Mouse (Mus musculus): ENCODE measurements at regions not wholly inside any gene's neighbourhood (a gene's known extent, or its start where the extent isn't known, plus 50 kb on each side); places are given as distances from the start of the nearest gene placed in this dataset.

DNA sequence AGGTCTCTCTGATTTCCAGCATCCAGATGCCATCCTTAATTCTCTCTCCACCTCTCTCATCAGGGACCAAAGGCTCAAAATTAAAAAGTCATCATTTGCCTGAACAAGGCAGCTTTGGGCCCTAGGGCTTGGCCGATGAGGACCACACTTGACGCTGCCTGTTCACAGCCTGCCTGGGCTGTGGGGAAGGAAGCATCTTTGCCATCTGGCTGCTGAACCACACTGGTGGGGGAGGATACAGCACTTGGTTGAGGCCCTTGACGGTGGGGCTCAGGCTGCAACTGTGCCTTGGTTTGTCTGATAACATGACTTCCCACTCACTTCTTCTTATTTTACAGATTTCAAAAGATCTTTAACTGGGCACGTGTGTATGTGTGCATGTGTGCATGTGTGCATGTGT lies 161.5 kb upstream of the N4bp1 start:
- H3K4me2 ChIP-seq (replicated peaks): no peak overlapping the region
- WGBS: 79% methylated on average over 4 of the region's 4 CpGs
- H3K36me3 ChIP-seq: no peaks in the 10 kb centered on the region
- no peak overlapping the region for H3K4me3 ChIP-seq
- 0 out of 2 replicates have a peak, but pooled peaks cover 2% of the 10 kb centered on the region for H3K9me3 ChIP-seq
- no peak overlapping the region for H3K9ac ChIP-seq (replicated peaks)
- ATAC-seq (ENCODE audit: low FRiP score, low read depth): no peak
- no peaks in the 10 kb centered on the region for H3K4me1 ChIP-seq
- H3K27me3 ChIP-seq: 0 out of 2 replicates have a peak, but pooled peaks cover 4% of the 10 kb centered on the region
- no peak overlapping the region for H3K27ac ChIP-seq (replicated peaks)

DNA sequence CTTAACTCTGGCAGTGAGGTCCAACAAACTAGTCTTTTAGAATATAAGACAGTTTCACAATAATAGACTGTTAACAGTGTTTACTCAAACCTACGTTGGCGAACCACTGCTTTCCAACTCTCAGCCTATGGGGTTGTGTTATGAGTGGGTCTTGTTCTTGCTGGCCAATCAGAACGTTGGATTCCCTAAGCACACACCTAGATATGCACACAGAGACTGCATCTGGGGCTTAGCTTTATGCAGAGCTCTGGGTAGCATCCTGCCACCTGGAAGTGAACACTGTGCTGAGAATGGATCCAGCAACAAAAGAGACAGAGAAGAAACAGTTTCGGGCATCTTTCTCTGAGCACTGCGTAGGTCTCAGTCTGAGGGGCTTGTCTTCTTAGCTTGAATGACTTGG lies 158.0 kb upstream of the N4bp1 start:
- no peak overlapping the region for H3K4me2 ChIP-seq (replicated peaks)
- no peak overlapping the region for H3K9ac ChIP-seq (replicated peaks)
- no peaks in the 10 kb centered on the region for H3K9me3 ChIP-seq
- ATAC-seq (ENCODE audit: low FRiP score, low read depth): no peak
- WGBS: 85% methylated on average over 5 of the region's 5 CpGs
- peaks cover 6% of the 10 kb centered on the region for H3K4me1 ChIP-seq
- peaks cover 17% of the 10 kb centered on the region for H3K27me3 ChIP-seq
- H3K36me3 ChIP-seq: no peaks in the 10 kb centered on the region
- no peak overlapping the region for H3K4me3 ChIP-seq
- no peak overlapping the region for H3K27ac ChIP-seq (replicated peaks)

DNA sequence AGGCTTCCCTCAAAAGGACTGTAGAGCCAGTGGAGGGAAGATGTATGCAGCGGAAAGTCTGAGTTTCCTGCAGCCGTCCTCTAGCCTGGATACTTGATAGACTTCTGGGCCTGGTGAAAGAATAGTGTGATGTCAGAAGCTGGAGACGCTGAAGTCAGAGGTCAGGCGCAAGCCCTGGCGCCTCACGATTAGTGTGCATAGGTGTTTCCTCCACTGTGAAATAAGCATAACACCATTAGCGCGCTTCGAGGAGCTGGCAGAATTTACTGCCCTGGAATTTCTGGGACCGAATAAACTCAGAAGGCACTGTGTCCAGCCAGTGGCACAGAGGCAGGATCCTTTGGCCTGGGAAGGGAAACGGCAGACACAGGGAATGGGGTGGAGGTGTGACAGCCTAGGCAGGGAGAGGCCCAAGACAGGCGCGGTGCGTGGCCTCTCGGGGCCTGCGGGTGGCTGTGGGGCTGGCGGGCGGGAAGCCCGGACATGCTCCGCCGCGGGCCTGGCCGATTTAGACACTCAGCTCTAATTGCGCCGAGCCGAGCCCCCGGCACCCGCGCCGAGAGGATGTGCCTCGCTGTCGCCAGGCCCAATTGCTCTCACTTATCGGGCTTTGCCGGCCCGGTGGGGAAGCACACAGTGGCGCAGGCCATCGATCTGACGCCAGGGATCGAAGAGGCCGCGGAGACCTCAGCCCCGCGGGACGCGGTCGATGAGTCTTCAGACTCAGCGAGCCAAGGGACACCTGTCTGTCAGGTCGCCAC lies 152.7 kb upstream of the N4bp1 start:
- Histone ChIP-seq H3K27ac (replicated peaks) (no peak overlapping the region), H3K36me3 (no peaks in the 10 kb centered on the region), H3K4me2 (replicated peaks) (peak overlapping the region; percentile 91), H3K9ac (replicated peaks) (peak overlapping the region; percentile 54), H3K4me3 (peak overlapping the region; percentile 44), H3K9me3 (no peaks in the 10 kb centered on the region), H3K27me3 (peaks cover 21% of the 10 kb centered on the region), H3K4me1 (peaks cover 13% of the 10 kb centered on the region)
- WGBS: 4% methylated on average over 48 of the region's 48 CpGs
- ATAC-seq (ENCODE audit: low FRiP score, low read depth): peak; percentile 71

DNA sequence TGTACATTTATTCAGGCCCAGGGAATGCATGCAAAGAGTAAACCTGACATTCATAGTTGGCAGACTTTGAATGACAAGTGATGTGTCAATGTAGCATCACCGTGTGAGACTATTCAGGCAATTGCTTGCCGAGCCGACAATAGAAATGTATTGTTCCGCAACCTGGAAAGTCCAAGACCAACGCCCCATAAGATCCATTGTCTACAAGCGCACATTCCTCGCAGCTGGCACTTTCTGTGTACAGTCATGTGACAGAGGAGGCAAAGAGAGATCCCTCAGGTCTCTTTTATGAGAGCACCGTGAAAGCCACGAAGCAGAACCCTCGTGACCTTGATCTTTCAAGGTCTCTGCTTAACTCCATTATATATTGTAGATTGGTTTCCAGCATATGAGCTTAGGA lies 150.9 kb upstream of the N4bp1 start:
- no peak for ATAC-seq (ENCODE audit: low FRiP score, low read depth)
- H3K27me3 ChIP-seq: peaks cover 21% of the 10 kb centered on the region
- no peak overlapping the region for H3K4me3 ChIP-seq
- no peak overlapping the region for H3K27ac ChIP-seq (replicated peaks)
- no peak overlapping the region for H3K4me2 ChIP-seq (replicated peaks)
- no peaks in the 10 kb centered on the region for H3K9me3 ChIP-seq
- no peaks in the 10 kb centered on the region for H3K36me3 ChIP-seq
- WGBS: 76% methylated on average over 10 of the region's 10 CpGs
- peaks cover 13% of the 10 kb centered on the region for H3K4me1 ChIP-seq
- H3K9ac ChIP-seq (replicated peaks): no peak overlapping the region

DNA sequence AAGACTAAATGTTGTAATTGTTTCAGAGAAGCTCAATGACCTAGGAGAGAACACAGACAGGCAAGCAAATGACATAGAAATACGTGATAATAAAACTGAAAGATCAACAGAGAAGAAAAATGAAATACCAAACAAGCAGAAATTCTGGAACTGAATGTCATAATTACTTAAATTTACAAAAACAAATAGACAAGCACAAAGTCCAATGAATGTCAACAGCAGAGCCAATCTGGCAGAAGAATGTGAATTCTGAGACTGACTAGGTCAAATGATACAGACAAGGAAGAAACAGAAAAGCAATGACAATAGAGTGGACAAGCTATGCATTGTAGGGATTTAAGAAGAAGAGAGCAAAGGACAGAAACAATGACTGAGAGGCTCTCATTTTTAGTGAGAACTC lies 143.1 kb upstream of the N4bp1 start:
- Histone ChIP-seq H3K27ac (replicated peaks) (no peak overlapping the region), H3K9ac (replicated peaks) (no peak overlapping the region), H3K36me3 (no peaks in the 10 kb centered on the region), H3K4me2 (replicated peaks) (no peak overlapping the region), H3K9me3 (no peaks in the 10 kb centered on the region), H3K4me3 (no peak overlapping the region), H3K27me3 (no peaks in the 10 kb centered on the region), H3K4me1 (no peaks in the 10 kb centered on the region)
- whole genome bisulfite sequencing: 82% methylated on average over 1 of the region's 1 CpGs
- ATAC-seq (ENCODE audit: low FRiP score, low read depth): no peak

DNA sequence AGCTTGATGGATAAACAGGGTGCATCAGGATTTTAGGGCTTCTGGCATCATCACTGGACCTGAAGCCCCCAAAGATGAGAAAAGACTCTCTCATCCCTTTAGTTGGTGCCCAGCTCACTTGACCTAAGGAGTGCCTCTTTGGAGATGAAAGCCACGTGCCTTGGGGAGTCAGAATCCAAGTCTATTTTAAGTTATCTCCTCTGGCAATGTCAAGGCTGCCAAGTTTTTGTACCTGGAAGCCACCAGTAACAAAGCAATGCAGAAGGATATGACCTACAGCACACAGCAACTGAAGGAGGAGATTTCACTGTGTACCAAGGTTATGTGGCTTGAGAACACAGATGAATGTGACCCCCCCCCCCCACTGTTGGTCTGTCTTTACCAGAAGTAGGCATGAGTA lies 140.9 kb upstream of the N4bp1 start:
- H3K4me2 ChIP-seq (replicated peaks): no peak overlapping the region
- no peaks in the 10 kb centered on the region for H3K9me3 ChIP-seq
- H3K27ac ChIP-seq (replicated peaks): no peak overlapping the region
- WGBS: 56% methylated on average over 1 of the region's 1 CpGs
- no peak for ATAC-seq (ENCODE audit: low FRiP score, low read depth)
- H3K4me3 ChIP-seq: no peak overlapping the region
- H3K9ac ChIP-seq (replicated peaks): no peak overlapping the region
- no peaks in the 10 kb centered on the region for H3K4me1 ChIP-seq
- H3K27me3 ChIP-seq: no peaks in the 10 kb centered on the region
- no peaks in the 10 kb centered on the region for H3K36me3 ChIP-seq

DNA sequence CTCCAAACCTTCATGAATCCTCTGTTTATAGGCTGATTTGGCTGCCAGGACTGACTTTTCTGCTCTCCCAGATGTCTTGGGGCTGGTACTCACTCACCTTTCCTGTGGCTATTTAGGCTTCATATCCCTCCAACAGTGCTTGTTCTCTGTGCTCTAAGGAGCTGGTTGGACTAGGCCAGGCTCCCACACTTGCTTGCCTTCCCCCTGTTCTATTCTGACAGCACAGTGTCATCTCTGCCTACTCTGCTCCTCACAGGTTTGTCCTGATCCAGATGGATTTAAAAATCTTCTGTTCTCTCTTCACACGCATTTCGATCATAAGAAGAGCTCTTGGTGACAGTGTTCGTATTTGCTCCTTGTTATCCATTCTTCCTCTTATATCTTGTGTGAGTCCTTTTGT lies 134.7 kb upstream of the N4bp1 start:
- no peak overlapping the region for H3K9ac ChIP-seq (replicated peaks)
- H3K27ac ChIP-seq (replicated peaks): no peak overlapping the region
- 98% methylated on average over 3 of the region's 3 CpGs for WGBS
- H3K27me3 ChIP-seq: no peaks in the 10 kb centered on the region
- no peaks in the 10 kb centered on the region for H3K36me3 ChIP-seq
- H3K4me2 ChIP-seq (replicated peaks): no peak overlapping the region
- H3K4me3 ChIP-seq: no peak overlapping the region
- no peaks in the 10 kb centered on the region for H3K4me1 ChIP-seq
- no peaks in the 10 kb centered on the region for H3K9me3 ChIP-seq
- no peak for ATAC-seq (ENCODE audit: low FRiP score, low read depth)

DNA sequence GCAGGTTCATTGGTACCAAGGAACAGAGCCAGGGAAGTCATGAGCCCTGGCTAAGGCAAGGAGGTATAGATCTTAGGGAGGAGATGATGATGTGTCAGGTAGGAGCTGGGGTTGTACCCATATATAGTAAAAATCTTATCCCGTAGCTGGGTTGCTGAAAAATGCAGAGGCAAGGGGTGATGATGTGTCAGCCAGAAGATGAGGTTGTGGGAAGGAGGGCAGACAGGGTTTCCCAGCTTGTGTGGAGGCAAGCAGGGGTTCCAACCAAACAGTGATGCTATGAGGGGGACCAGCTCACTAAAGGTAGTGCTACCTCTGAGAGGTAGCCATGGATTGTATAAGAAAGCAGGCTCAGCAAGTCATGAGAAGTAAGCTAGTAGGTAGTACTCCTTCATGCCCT lies 90.5 kb upstream of the N4bp1 start:
- H3K4me2 ChIP-seq (replicated peaks): no peak overlapping the region
- H3K9me3 ChIP-seq: no peaks in the 10 kb centered on the region
- no peaks in the 10 kb centered on the region for H3K36me3 ChIP-seq
- no peak overlapping the region for H3K27ac ChIP-seq (replicated peaks)
- H3K4me3 ChIP-seq: no peak overlapping the region
- H3K27me3 ChIP-seq: no peaks in the 10 kb centered on the region
- ATAC-seq (ENCODE audit: low FRiP score, low read depth): no peak
- H3K4me1 ChIP-seq: no peaks in the 10 kb centered on the region
- WGBS: 91% methylated on average over 1 of the region's 1 CpGs
- no peak overlapping the region for H3K9ac ChIP-seq (replicated peaks)

DNA sequence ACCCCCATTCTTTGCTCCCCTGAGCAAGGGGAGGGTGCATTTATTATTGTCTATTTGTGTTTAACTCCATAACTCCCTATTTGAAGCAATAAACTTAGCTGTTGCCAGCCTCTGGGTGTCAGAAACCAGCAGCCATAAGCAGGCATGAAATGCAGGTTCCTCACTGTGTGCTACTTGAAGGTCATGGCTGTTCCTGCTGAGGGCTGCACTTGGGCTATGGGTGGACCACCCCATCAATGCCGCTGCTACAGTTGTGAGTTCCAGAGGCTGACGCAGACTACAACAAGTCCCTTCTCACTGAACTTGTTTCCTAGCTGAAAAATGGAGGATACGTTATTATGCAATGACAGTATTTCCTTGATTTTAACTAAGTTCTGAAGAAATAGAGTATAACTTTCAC lies 86.7 kb upstream of the N4bp1 start:
- Histone ChIP-seq H3K9ac (replicated peaks) (no peak overlapping the region), H3K36me3 (no peaks in the 10 kb centered on the region), H3K27ac (replicated peaks) (no peak overlapping the region), H3K9me3 (0 out of 2 replicates have a peak, but pooled peaks cover 3% of the 10 kb centered on the region), H3K4me3 (no peak overlapping the region), H3K4me1 (peaks cover 7% of the 10 kb centered on the region; the same call in 1 of the 2 replicates), H3K27me3 (no peaks in the 10 kb centered on the region), H3K4me2 (replicated peaks) (no peak overlapping the region)
- WGBS: 94% methylated on average over 3 of the region's 3 CpGs
- ATAC-seq (ENCODE audit: low FRiP score, low read depth): no peak

DNA sequence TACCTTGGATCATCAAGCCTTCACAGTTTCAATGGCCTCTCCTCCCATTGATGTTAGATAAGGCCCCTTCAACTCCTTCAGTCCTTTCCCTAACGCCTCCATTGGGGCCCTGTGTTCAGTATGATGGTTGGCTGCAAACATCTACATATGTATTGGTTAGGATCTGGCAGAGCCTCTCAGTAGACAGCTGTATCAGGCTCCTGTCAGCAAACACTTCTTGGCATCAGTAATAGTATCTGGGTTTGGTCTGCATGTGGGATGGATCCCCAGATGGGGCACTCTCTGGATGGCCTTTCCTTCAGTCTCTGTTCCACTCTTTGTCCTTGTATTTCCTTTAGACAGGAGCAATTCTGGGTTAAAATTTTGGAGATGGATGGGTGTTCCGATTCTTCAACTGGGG lies 84.0 kb upstream of the N4bp1 start:
- H3K9me3 ChIP-seq: 0 out of 2 replicates have a peak, but pooled peaks cover 3% of the 10 kb centered on the region
- H3K4me2 ChIP-seq (replicated peaks): no peak overlapping the region
- H3K27me3 ChIP-seq: no peaks in the 10 kb centered on the region
- H3K4me3 ChIP-seq: no peak overlapping the region
- H3K36me3 ChIP-seq: no peaks in the 10 kb centered on the region
- no peak for ATAC-seq (ENCODE audit: low FRiP score, low read depth)
- no peak overlapping the region for H3K9ac ChIP-seq (replicated peaks)
- H3K4me1 ChIP-seq: peaks cover 7% of the 10 kb centered on the region; the same call in 1 of the 2 replicates
- 92% methylated on average over 2 of the region's 2 CpGs for WGBS
- no peak overlapping the region for H3K27ac ChIP-seq (replicated peaks)

DNA sequence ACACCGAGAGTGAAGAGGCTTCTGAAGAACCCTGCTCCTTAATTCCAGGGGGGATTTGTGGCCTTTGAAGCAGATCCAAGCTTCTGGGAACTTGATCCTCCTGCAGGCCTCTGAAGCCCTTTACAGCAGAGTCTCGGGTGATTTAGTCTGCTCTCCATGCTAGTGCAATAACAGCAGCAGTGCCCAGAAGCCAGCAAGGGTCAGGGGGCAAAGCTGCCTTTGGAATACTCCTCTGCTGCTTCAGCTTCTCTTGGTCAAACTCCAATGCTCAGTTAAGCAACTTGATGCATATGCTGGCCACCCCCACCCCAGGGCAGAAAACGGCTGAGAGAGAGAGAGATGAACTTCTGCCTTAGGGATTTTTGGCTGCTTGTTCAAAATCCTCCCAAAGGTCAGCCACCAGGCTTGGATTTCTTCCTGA lies 82.8 kb upstream of the N4bp1 start:
- Histone ChIP-seq H3K27ac (replicated peaks) (no peak overlapping the region), H3K4me1 (peaks cover 7% of the 10 kb centered on the region; the same call in 1 of the 2 replicates)
- ATAC-seq (ENCODE audit: low FRiP score, low read depth): no peak

DNA sequence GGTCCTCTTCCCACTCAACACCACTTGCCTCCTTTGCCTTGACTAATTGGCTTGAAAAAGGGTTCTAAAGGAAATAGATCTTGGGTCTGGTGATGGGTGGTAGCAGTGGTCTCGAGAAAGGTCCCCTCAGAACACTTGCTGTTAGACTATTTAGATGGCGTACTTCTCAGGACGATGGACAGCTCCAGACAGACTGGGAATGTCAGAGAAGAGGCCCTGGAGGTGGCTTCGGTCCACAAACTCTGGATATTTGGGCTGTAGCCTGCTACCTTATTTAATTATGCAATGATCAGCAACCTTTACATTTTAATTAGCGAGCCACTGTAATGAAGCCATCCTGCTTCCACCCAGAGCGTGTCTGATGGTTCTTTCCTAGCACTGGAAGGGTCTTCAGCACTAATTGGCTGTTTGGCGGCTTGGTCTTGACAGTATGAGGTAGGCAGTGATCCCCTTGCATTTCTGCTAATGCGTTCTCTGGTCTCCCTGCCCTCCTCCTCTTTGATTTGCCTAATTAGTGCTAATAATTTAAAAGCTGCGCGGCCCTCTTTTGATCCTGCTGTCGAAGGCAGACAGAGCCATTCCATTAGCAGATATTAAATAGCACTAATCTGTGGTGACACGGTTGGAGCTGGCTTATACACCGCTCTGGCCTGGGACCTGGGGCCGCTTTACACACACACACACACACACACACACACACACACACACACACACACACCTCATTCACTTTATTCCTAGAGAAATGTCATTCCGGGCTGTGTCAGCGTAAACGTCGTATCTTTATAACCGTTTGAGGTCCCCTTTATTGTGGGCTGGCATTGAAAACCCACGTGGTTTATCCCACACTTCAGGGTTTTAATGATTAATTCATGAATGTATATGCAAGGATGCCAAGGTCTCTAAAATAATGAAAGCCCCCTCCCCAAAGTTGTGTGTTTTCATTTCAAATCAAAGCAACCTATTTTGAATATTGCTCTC lies 76.4 kb upstream of the N4bp1 start:
- Histone ChIP-seq H3K9me3 (no peaks in the 10 kb centered on the region), H3K4me2 (replicated peaks) (peak overlapping the region; percentile 17; the same call in 1 of the 2 replicates), H3K36me3 (no peaks in the 10 kb centered on the region), H3K4me1 (peaks cover 19% of the 10 kb centered on the region), H3K4me3 (no peak overlapping the region), H3K27ac (replicated peaks) (no peak overlapping the region), H3K27me3 (no peaks in the 10 kb centered on the region), H3K9ac (replicated peaks) (no peak overlapping the region)
- peak; percentile 72 for ATAC-seq (ENCODE audit: low FRiP score, low read depth)
- WGBS: 45% methylated on average over 19 of the region's 20 CpGs

More for the DNA sequence above, 82.8 kb upstream of the N4bp1 start:
- WGBS: 5% methylated on average over 3 of the region's 3 CpGs
- Histone ChIP-seq H3K27me3 (no peaks in the 10 kb centered on the region), H3K4me2 (replicated peaks) (no peak overlapping the region), H3K4me3 (no peak overlapping the region), H3K9ac (replicated peaks) (no peak overlapping the region), H3K36me3 (no peaks in the 10 kb centered on the region), H3K9me3 (0 out of 2 replicates have a peak, but pooled peaks cover 3% of the 10 kb centered on the region)

All from midbrain, embryonic 12.5 days (tissue).